Mouse (Mus musculus) bone marrow macrophage, adult 2 months (primary cell): ENCODE data around the gene Nfix. TPM values are rescaled to one million over a fixed set of nuclear protein-coding genes. Genes with fewer than 3 reads are reported as not detected.

Source experiments
- H3K27ac ChIP-seq: 2 replicates; pipeline ENCODE4 v1.5.1; 2012; ENCODE audit warnings: low read depth, low read length; ENCODE audit not compliant: insufficient read depth
- H3K4me1 ChIP-seq: 2 replicates; pipeline ENCODE4 v1.6.1; 2012; ENCODE audit warnings: low read length; ENCODE audit not compliant: control insufficient read depth, insufficient read depth
- H3K4me3 ChIP-seq: 2 replicates; pipeline ENCODE4 v1.5.1; 2012; ENCODE audit warnings: mild to moderate bottlenecking, low read length, moderate library complexity; ENCODE audit not compliant: insufficient read depth
- CTCF ChIP-seq: IDR thresholded peaks from 2 replicates; pipeline ENCODE4 v1.5.1; 2012; ENCODE audit warnings: low read depth, mild to moderate bottlenecking, low read length, moderate library complexity
- POLR2A ChIP-seq: IDR thresholded peaks from 2 replicates; pipeline ENCODE4 v1.6.1; 2012; ENCODE audit warnings: mild to moderate bottlenecking, low read depth, low read length, borderline replicate concordance
- polyA plus RNA-seq: library from polyadenylated mRNA; stranded (reverse); fragments of >200 nt; gene quantifications from 2 replicates; pipeline ENCODE4 v1.2.4, GENCODE M21; 2012; ENCODE audit not compliant: missing spikeins, insufficient read depth, insufficient read length

Nfix gene
- polyA plus RNA-seq, 1 experiment = 12.5 TPM

DNA sequence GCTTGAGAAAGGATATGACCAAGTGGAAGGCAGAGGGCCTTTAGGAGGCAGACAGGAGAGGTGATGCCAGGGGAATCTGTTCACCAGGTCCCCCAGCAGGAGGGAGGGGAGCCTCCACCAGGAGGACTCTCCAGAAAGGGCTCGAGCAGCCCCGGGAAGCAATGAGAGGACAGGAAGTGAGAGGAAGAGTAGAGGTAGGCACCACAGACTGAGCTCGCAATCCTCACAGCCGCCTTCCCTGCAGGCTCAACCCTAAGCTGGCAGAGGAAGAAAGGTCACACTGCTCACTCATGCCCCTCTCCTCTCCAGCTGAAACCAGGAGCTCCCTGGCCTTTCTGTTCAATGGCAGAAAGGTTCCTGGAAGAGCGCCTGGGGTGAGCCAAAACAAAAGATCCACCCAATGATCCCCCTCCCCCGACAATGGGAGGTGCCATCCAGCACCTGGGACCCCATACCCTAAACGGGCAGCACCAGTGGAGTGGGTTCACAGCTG, 24.5 kb downstream of the Nfix start:
- Histone ChIP-seq H3K27ac (no peak overlapping the region), H3K4me3 (no peak overlapping the region), H3K4me1 (peaks cover 2% of the 10 kb centered on the region; the same call in 1 of the 2 replicates)
- no peak for TF ChIP-seq POLR2A
- no peak for TF ChIP-seq CTCF

DNA sequence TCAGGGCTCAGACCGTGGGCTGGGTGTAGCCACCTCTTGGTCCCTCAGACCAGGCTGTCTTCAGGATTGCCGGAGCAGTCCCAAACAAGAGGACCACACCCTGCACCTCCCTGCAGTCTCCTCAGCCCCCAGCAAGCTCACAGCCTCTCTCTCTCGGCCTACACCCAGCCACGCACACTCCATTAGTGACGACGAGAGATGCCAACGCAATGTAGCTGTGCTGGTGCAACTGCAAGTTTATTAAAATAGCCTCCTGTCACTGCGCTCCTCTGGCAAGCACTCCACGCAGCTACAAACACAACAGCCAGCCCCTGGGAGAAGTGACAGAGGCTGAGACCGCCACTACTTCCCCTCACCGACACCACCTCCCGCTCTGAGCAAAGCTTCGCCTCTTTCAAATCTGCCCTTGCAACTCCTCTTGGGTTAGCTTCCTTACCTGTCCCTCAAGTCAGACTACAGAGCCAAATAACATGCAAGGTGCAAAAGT, 25.0 kb downstream of the Nfix start:
- no peak overlapping the region for H3K4me3 ChIP-seq
- peaks cover 2% of the 10 kb centered on the region; the same call in 1 of the 2 replicates for H3K4me1 ChIP-seq
- TF ChIP-seq CTCF (no peak), POLR2A (no peak)
- no peak overlapping the region for H3K27ac ChIP-seq

DNA sequence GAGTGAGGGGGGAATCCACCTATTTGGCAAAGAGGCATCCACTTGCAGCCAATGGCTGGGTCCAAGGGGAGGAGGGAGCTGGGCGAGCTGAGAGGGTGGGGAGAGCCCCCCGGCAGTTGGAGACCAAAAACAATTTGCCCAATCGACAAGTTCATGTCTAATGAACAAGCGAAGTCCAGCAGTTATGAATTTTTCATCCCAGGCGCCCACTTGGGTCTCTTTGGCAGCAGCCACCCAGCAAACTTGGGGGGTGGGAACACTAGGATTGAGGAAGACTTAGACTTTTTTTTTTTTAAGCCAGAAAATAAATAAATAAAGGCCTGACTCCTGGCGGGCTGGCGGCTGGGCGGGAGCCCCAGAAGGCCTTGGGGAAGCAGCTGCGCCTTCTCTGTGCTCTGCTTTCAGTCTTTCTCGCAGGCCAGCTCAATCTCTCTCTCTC, 25.7 kb downstream of the Nfix start:
- Histone ChIP-seq H3K27ac (no peak overlapping the region), H3K4me1 (peaks cover 2% of the 10 kb centered on the region; the same call in 1 of the 2 replicates), H3K4me3 (no peak overlapping the region)
- TF ChIP-seq POLR2A (no peak), CTCF (no peak)

DNA sequence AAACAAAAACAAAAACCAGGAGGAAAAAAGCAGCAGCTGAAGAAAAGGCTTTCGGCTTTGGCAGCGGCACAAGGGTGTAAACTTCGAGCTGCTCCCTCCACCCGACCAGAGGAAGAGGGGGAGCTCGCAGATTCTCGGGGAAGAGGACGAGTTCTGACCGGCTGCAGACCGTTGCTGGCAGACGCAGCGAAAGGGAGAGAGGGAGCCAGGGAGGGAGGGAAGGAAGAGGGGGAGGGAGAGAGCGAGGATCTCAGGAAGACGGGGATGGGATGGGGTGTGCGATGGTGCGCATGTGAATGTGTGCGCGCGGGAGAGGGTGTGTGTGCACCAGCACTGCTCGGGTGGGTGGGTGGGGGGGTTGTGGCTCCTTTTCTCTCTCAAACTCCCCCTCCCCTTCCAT, 26.3 kb downstream of the Nfix start:
- TF ChIP-seq POLR2A = no peak
- TF ChIP-seq CTCF = no peak
- Histone ChIP-seq H3K4me3 (no peak overlapping the region), H3K4me1 (peaks cover 2% of the 10 kb centered on the region; the same call in 1 of the 2 replicates), H3K27ac (no peak overlapping the region)

DNA sequence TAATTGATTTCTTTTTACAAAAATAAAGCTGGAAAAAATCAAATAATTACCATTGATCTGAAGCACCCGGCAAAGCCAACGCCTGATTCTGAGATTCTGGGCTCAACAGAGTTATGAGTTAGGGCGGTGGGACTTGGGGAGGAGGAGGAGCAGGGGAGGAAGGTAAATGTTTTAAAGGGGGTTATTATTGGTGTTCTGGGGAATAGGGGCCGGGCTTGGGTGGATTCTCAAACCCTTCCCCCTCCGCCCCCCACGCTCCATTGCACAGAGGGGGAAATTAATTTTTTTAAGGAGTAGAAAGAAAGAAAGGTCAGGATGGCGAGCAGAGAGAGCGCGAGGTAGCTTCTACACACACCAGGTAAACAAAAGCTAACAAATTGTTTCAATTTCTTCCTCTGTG, 26.8 kb downstream of the Nfix start:
- no peak for TF ChIP-seq POLR2A
- TF ChIP-seq CTCF = no peak
- Histone ChIP-seq H3K4me1 (peaks cover 2% of the 10 kb centered on the region; the same call in 1 of the 2 replicates), H3K27ac (no peak overlapping the region), H3K4me3 (no peak overlapping the region)

DNA sequence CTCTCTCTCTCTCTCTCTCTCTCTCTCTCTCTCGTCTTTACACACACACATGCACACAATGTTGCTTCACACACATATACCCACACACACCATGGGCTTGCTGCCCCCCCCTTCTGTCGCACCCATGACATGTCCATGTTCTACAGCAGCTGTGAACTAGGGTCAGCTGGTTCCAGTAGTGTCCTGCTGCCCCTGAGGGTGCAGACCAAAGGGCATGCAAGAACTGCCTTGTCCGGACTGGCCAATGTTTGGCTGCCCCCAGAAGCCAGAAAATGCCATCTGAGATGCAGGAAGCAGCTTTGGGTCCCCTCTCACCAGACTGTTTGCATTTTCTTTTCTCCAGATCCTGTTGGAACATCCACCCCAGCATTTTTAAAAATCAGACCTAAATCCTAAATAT, 27.5 kb downstream of the Nfix start:
- Histone ChIP-seq H3K27ac (no peak overlapping the region), H3K4me3 (no peak overlapping the region), H3K4me1 (peaks cover 2% of the 10 kb centered on the region; the same call in 1 of the 2 replicates)
- no peak for TF ChIP-seq POLR2A
- TF ChIP-seq CTCF = no peak

DNA sequence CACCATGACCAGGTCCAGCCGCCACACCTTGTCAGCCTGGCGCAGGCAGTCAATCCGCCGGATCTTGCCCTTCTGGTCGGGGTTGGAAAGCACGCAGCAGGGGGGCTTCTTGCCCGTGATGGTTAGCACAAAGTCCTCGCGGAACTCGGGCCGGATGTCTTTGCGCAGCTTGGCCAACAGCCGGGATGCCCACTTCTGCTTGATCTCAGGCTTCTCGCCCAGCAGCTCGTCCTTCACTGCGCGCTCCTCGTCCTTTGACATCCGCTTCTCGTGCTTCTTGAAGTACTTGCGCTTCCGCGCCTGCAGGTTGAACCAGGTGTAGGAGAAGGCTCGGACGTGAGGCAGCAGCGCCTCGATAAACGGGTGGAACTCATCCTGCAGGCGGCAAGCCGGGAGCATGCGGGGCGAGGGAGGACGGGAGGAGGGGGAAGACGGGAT, 28.2 kb downstream of the Nfix start:
- Histone ChIP-seq H3K4me1 (peaks cover 2% of the 10 kb centered on the region; the same call in 1 of the 2 replicates), H3K27ac (no peak overlapping the region), H3K4me3 (no peak overlapping the region)
- no peak for TF ChIP-seq CTCF
- no peak for TF ChIP-seq POLR2A

DNA sequence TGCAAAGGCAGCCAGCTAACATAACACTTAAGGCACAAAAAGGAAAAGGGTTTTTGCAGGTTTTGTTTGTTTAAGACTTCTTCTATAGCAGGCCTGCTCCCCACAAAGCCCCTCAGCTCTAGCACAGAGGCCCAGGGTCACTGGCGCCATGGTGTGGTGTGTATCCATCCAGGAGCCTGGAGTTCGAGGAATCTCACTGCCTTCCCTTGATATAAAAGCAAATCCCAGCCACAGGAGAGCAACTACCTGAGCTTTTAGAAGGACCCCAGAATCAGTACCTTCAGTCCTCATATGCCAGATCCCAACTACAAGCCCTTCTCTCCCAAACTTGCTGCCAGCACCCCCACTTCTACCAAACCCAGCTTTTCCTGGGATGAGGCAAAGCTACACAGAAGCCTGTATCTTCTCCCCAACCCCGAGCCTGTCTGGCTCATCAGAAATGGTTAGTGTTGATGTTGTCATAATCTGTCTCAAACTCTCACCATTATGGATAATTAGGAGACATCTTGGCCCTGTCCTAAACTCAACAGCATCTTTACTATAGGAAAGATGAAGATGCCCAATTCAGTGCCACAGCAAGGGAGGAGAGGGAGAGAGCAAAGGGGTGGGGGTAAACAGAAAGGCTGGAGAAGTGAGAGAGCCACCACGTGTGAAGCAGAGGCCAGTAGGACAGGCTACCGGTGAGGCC, 29.0 kb downstream of the Nfix start:
- TF ChIP-seq CTCF = no peak
- TF ChIP-seq POLR2A = no peak
- no peak overlapping the region for H3K27ac ChIP-seq
- no peaks in the 10 kb centered on the region for H3K4me1 ChIP-seq
- no peak overlapping the region for H3K4me3 ChIP-seq

DNA sequence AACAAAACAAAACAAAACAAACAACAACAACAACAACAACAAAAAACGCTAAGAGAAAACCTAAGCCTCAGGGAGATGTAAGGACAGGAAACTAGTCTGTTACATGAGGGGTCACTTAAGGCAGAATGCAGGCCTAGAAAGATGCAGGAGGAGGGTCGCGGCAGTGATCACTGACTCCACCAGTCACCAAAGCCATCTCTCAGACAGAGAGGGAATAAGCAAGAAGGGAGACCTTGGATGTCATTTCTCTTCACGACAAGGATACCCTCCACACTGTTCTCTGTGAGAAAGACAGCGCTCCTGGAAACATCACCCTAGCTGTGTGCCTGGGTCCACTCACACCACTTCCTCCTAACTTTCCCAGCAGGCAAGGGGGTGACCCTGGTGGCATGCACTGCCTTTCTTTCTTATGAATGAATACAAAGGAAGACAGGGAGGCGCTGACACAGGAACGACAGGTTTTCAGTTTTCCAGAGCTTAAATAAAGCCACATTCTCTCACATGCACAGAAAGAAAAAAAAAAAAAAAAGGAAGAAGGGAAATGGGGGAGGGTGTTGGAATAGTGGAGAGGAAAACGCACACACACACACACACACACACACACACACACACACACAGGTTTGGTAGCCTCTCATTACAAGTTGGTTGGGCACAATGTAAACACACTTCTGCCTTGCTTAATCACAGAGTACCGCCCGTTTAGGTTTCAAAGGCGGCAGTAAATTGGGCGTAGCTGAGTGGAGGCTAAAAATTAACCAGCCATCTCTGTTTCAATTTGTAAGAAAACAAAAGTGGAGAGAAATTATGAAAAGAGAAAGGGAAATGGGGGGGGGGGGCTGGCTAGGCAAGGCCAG, 29.8 kb downstream of the Nfix start:
- no peak overlapping the region for H3K4me3 ChIP-seq
- no peaks in the 10 kb centered on the region for H3K4me1 ChIP-seq
- TF ChIP-seq POLR2A = no peak
- no peak for TF ChIP-seq CTCF
- no peak overlapping the region for H3K27ac ChIP-seq
